Mouse (Mus musculus) stomach, postnatal 0 days (tissue): ENCODE measurements around the gene Ripk1.

ENCODE experiments used
- CTCF ChIP-seq: IDR thresholded peaks from 2 replicates; pipeline ENCODE4 v1.5.1; 2016; ENCODE audit warnings: antibody characterized with exemption, low read depth, mild to moderate bottlenecking, moderate library complexity
- EP300 ChIP-seq: optimal IDR thresholded peaks from 2 replicates; pipeline ENCODE3; 2016; ENCODE audit warnings: antibody characterized with exemption

- TF ChIP-seq CTCF (no peak), EP300 (no peak)
Measured at GRCm38 (mm10) chr13:34051692-34052091, 49.5 kb downstream of the Ripk1 start.
